Comparison of ENCODE assay signal across 28 mouse cellular contexts in the genomic region with DNA sequence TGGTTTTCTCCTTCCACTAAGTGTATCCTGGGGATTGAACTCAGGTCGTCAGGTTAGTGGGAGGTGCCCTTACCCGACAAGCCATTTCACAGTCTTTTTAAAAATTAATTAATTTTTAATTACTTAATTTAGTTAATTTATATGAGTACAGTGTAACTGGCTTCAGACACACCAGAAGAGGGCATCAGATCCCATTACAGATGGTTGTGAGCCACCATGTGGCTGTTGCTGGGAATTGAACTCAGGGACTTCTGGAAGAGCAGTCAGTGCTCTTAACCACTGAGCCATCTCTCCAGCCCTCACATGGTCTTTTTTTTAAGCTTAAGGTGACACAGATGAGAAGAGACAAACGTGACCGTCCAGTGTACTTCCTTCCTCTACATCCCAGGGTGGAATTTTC. TPM values are rescaled to one million over a fixed set of nuclear protein-coding genes. Genes with fewer than 3 reads are reported as not detected.
DNase-seq lines count a peak whose midpoint lies in the region; ATAC-seq and TF ChIP-seq lines count a peak whose summit lies in the region.
"Had no signal": no experiment of that assay in that cellular context is flagged by ENCODE, and none has a peak within 500 bp of the region (broad histone marks: within the 10 kb centered on the region; RNA-seq: fewer than 3 reads in every experiment).

No protein-coding gene starts in this region.

- H3K27ac ChIP-seq in forebrain, postnatal 0 days (ENCODE audit: low read depth, low read length), result no peak overlapping the region
- H3K27ac ChIP-seq in forebrain, embryonic 13.5 days, result no peak overlapping the region
- no peak overlapping the region for H3K27ac ChIP-seq in layer of hippocampus, adult 2 months
- H3K27ac ChIP-seq in lung, postnatal 0 days (ENCODE audit: low read length), result no peak overlapping the region
- H3K27ac ChIP-seq: embryonic facial prominence, embryonic 15.5 days; forebrain, embryonic 10.5 days; forebrain, embryonic 15.5 days; hindbrain, embryonic 10.5 days; hindbrain, embryonic 15.5 days had no signal

- no peak for ATAC-seq in forebrain, postnatal 0 days
- ATAC-seq in forebrain, embryonic 13.5 days, result no peak
- ATAC-seq in lung, postnatal 0 days, result no peak
- no peak for ATAC-seq in granulocyte monocyte progenitor cell, adult 5-6 weeks (replicated peaks; ENCODE audit: poor library complexity, severe bottlenecking)
- ATAC-seq: CD4-positive, CD25-positive, alpha-beta regulatory T cell, adult 4 months; forebrain, embryonic 15.5 days had no signal

- H3K9me3 ChIP-seq in forebrain, postnatal 0 days (ENCODE audit: low read length), result no peaks in the 10 kb centered on the region
- H3K9me3 ChIP-seq in forebrain, embryonic 13.5 days (replicated peaks), result no peaks in the 10 kb centered on the region
- no peaks in the 10 kb centered on the region for H3K9me3 ChIP-seq in lung, postnatal 0 days (ENCODE audit: low read length)
- H3K9me3 ChIP-seq: embryonic facial prominence, embryonic 15.5 days; forebrain, embryonic 10.5 days; forebrain, embryonic 15.5 days; heart, embryonic 12.5 days; hindbrain, embryonic 10.5 days; hindbrain, embryonic 15.5 days had no signal

- TF ChIP-seq EP300 in lung, postnatal 0 days (IDR thresholded peaks at IDR 0.05), result no peak

- no peak for DNase-seq in forebrain, postnatal 0 days
- DNase-seq in layer of hippocampus, adult 2 months (ENCODE audit: low spot score in 2 of 2), result no peak
- no peak for DNase-seq in layer of hippocampus, adult 9-10 months (ENCODE audit: low spot score)
- DNase-seq in lung, postnatal 0 days (ENCODE audit: low spot score), result no peak
- no peak for DNase-seq in lung, postnatal 4 days
- DNase-seq: adrenal gland, adult 2 months; B cell, adult 2 months; cerebellum, adult 11 months; cerebellum, adult 8-10 months; cerebellum, postnatal 14 days; embryo, embryonic 11 days; gastrocnemius, postnatal 10 days had no signal

- TF ChIP-seq CTCF in forebrain, postnatal 0 days (IDR thresholded peaks at IDR 0.05; ENCODE audit: low read depth), result peak; percentile 29; the same call in 1 of the 2 replicates
- peak; percentile 53 for TF ChIP-seq CTCF in layer of hippocampus, adult 2 months (conservative IDR thresholded peaks at IDR 0.05)
- TF ChIP-seq CTCF in lung, postnatal 0 days (IDR thresholded peaks at IDR 0.05), result peak; percentile 24

- H3K36me3 ChIP-seq in forebrain, postnatal 0 days (ENCODE audit: insufficient read depth), result no peaks in the 10 kb centered on the region
- no peaks in the 10 kb centered on the region for H3K36me3 ChIP-seq in forebrain, embryonic 13.5 days (ENCODE audit: poor library complexity, severe bottlenecking)
- no peaks in the 10 kb centered on the region for H3K36me3 ChIP-seq in lung, postnatal 0 days (ENCODE audit: insufficient read depth, low read length)
- H3K36me3 ChIP-seq: embryonic facial prominence, embryonic 15.5 days; forebrain, embryonic 10.5 days; forebrain, embryonic 15.5 days; heart, embryonic 12.5 days; hindbrain, embryonic 10.5 days; hindbrain, embryonic 15.5 days had no signal

- peaks cover 74% of the 10 kb centered on the region for H3K27me3 ChIP-seq in forebrain, postnatal 0 days (ENCODE audit: insufficient read depth, low read length)
- peaks cover 90% of the 10 kb centered on the region for H3K27me3 ChIP-seq in forebrain, embryonic 13.5 days
- peaks cover 46% of the 10 kb centered on the region for H3K27me3 ChIP-seq in lung, postnatal 0 days (replicated peaks; ENCODE audit: insufficient read depth, low read length)

- WGBS in forebrain, postnatal 0 days, result 74% methylated on average over 4 of the region's 4 CpGs
- 69% methylated on average over 4 of the region's 4 CpGs for WGBS in forebrain, embryonic 13.5 days
- WGBS in lung, postnatal 0 days, result 60% methylated on average over 4 of the region's 4 CpGs

- H3K4me2 ChIP-seq in forebrain, postnatal 0 days (ENCODE audit: low read depth), result no peak overlapping the region
- H3K4me2 ChIP-seq in forebrain, embryonic 13.5 days, result no peak overlapping the region
- no peak overlapping the region for H3K4me2 ChIP-seq in lung, postnatal 0 days (replicated peaks; ENCODE audit: low read depth, low read length)
- H3K4me2 ChIP-seq: embryonic facial prominence, embryonic 15.5 days; forebrain, embryonic 15.5 days; heart, embryonic 12.5 days; hindbrain, embryonic 15.5 days had no signal

- H3K9ac ChIP-seq in forebrain, postnatal 0 days, result no peak overlapping the region
- no peak overlapping the region for H3K9ac ChIP-seq in forebrain, embryonic 13.5 days
- H3K9ac ChIP-seq in lung, postnatal 0 days (replicated peaks; ENCODE audit: low read depth), result no peak overlapping the region
- H3K9ac ChIP-seq: embryonic facial prominence, embryonic 15.5 days; forebrain, embryonic 15.5 days; heart, embryonic 12.5 days; hindbrain, embryonic 15.5 days had no signal

- no peak overlapping the region for H3K4me3 ChIP-seq in forebrain, postnatal 0 days (ENCODE audit: low read depth, low read length)
- H3K4me3 ChIP-seq in forebrain, embryonic 13.5 days, result no peak overlapping the region
- H3K4me3 ChIP-seq in layer of hippocampus, adult 2 months, result no peak overlapping the region
- no peak overlapping the region for H3K4me3 ChIP-seq in lung, postnatal 0 days (ENCODE audit: low read depth, low read length)
- H3K4me3 ChIP-seq: embryonic facial prominence, embryonic 15.5 days; erythroblast, embryonic 14.5 days; forebrain, embryonic 10.5 days; forebrain, embryonic 15.5 days; heart, embryonic 12.5 days; hindbrain, embryonic 10.5 days; hindbrain, embryonic 15.5 days had no signal

- peaks cover 4% of the 10 kb centered on the region; the same call in 1 of the 2 replicates for H3K4me1 ChIP-seq in forebrain, postnatal 0 days (ENCODE audit: insufficient read depth)
- peaks cover 30% of the 10 kb centered on the region for H3K4me1 ChIP-seq in forebrain, embryonic 13.5 days
- peaks cover 9% of the 10 kb centered on the region for H3K4me1 ChIP-seq in lung, postnatal 0 days (ENCODE audit: insufficient read depth, low read depth, low read length)

RNA-seq across cellular contexts. Expression of a gene that starts 2.8 kb away (rescaled TPM):
- total RNA-seq in forebrain, postnatal 0 days (2014; rRNA removed), result 0.08 and 0.71 TPM in 2 replicates
- 0.50 and 0.69 TPM in 2 replicates for polyA plus RNA-seq in forebrain, postnatal 0 days (2015; fragmentation: Nextera tagmentation; extraction: Ambion mirVana)
- polyA plus RNA-seq in forebrain, embryonic 13.5 days (2015; fragmentation: Nextera tagmentation; extraction: Ambion mirVana), result 0.10 and 0.13 TPM in 2 replicates
- total RNA-seq in layer of hippocampus, adult 2 months (2021), result 1 to 10 TPM; 1.2 to 1.9 TPM
- 2.0 and 3.1 TPM in 2 replicates for polyA plus RNA-seq in lung, postnatal 0 days (2015; fragmentation: Nextera tagmentation; extraction: Ambion mirVana)
- total RNA-seq in granulocyte monocyte progenitor cell, adult 5-6 weeks (2014; fragmentation: Nextera tagmentation), result 1.8 TPM in 1 of 2 replicates, not detected in the other
- 0.43 TPM in 1 of 2 replicates, not detected in the other for total RNA-seq in granulocyte monocyte progenitor cell, adult 5-6 weeks (2017)

RNA-seq across cellular contexts. Expression of a gene that starts 3.6 kb away (rescaled TPM):
- not detected in 2 replicates for total RNA-seq in forebrain, postnatal 0 days (2014; rRNA removed)
- not detected in 2 replicates for polyA plus RNA-seq in forebrain, postnatal 0 days (2015; fragmentation: Nextera tagmentation; extraction: Ambion mirVana)
- not detected in 2 replicates for polyA plus RNA-seq in forebrain, embryonic 13.5 days (2015; fragmentation: Nextera tagmentation; extraction: Ambion mirVana)
- not detected for total RNA-seq in layer of hippocampus, adult 2 months (2021)
- 0.26 and 0.33 TPM in 2 replicates for polyA plus RNA-seq in lung, postnatal 0 days (2015; fragmentation: Nextera tagmentation; extraction: Ambion mirVana)
- not detected in 2 replicates for total RNA-seq in granulocyte monocyte progenitor cell, adult 5-6 weeks (2014; fragmentation: Nextera tagmentation)
- not detected in 2 replicates for total RNA-seq in granulocyte monocyte progenitor cell, adult 5-6 weeks (2017)
- total RNA-seq: adrenal gland, adult 2 months; adrenal gland, postnatal 4 days; common myeloid progenitor, adult 5-6 weeks; gastrocnemius, postnatal 10 days; heart, adult 8-10 months; heart, postnatal 25 days had no signal
- polyA plus RNA-seq: adrenal gland, adult 2 months; brain, embryonic 14.5 days; CD4-positive, CD25-positive, alpha-beta regulatory T cell, adult 4 months; erythroblast, embryonic 14.5 days; forebrain, embryonic 10.5 days; forebrain, embryonic 15.5 days; frontal cortex, adult 2 months; heart, embryonic 12.5 days; hindbrain, embryonic 15.5 days had no signal

RNA-seq across cellular contexts. Expression of a gene that starts 22.9 kb away (rescaled TPM):
- 191 and 193 TPM in 2 replicates for total RNA-seq in forebrain, postnatal 0 days (2014; rRNA removed)
- 411 and 466 TPM in 2 replicates for polyA plus RNA-seq in forebrain, postnatal 0 days (2015; fragmentation: Nextera tagmentation; extraction: Ambion mirVana)
- 126 and 135 TPM in 2 replicates for polyA plus RNA-seq in forebrain, embryonic 13.5 days (2015; fragmentation: Nextera tagmentation; extraction: Ambion mirVana)
- 100 to 1,000 TPM; 306 to 335 TPM for total RNA-seq in layer of hippocampus, adult 2 months (2021)
- polyA plus RNA-seq in lung, postnatal 0 days (2015; fragmentation: Nextera tagmentation; extraction: Ambion mirVana), result 59.2 and 63.4 TPM in 2 replicates
- total RNA-seq in granulocyte monocyte progenitor cell, adult 5-6 weeks (2014; fragmentation: Nextera tagmentation), result 124 and 134 TPM in 2 replicates
- 79.4 and 89.5 TPM in 2 replicates for total RNA-seq in granulocyte monocyte progenitor cell, adult 5-6 weeks (2017)

RNA-seq across cellular contexts. Expression of a gene that starts 39.3 kb away (rescaled TPM):
- total RNA-seq in forebrain, postnatal 0 days (2014; rRNA removed), result 1.4 TPM in 1 of 2 replicates, not detected in the other
- polyA plus RNA-seq in forebrain, postnatal 0 days (2015; fragmentation: Nextera tagmentation; extraction: Ambion mirVana), result 0.19 and 0.30 TPM in 2 replicates
- 0.38 and 0.88 TPM in 2 replicates for polyA plus RNA-seq in forebrain, embryonic 13.5 days (2015; fragmentation: Nextera tagmentation; extraction: Ambion mirVana)
- 10 to 100 TPM; 22.7 to 48.4 TPM for total RNA-seq in layer of hippocampus, adult 2 months (2021)
- 1.2 and 1.4 TPM in 2 replicates for polyA plus RNA-seq in lung, postnatal 0 days (2015; fragmentation: Nextera tagmentation; extraction: Ambion mirVana)
- not detected in 2 replicates for total RNA-seq in granulocyte monocyte progenitor cell, adult 5-6 weeks (2014; fragmentation: Nextera tagmentation)
- total RNA-seq in granulocyte monocyte progenitor cell, adult 5-6 weeks (2017), result 1.6 TPM in 1 of 2 replicates, not detected in the other
- total RNA-seq: common myeloid progenitor, adult 5-6 weeks had no signal
